Mouse (Mus musculus) adrenal gland, postnatal 0 days (tissue): ENCODE results near the gene 4933402N22Rik. TPM values are rescaled to one million over a fixed set of nuclear protein-coding genes. Genes with fewer than 3 reads are reported as not detected.

Source experiments
- polyA plus RNA-seq: library from polyadenylated mRNA; unstranded; fragments of >200 nt; fragmentation: Nextera tagmentation; extraction: Ambion mirVana; gene quantifications from 2 replicates; pipeline ENCODE4 v1.2.1, GENCODE M21; 2015

The 4933402N22Rik gene
- not detected in 2 replicates for polyA plus RNA-seq

DNA sequence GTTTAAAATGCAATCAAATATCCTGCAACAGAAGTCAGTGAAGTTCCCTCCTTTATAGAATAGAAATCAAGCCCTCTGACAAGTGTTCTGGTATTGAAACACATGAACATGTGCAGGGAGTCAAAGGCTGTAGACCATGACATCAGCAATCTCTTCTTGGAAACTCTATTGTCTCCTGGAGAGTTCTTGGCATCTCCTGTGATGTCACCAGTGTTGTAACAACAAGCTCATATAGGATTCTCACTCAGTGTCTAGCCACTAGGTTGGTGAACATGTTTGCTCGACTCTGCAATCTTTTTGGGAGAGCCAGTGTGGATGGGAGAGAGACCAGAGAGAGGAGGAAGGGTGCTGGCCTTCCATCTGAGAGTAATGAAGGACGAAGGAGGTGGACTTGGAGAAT lies at the start of gene 4933402N22Rik:
TSS of gene 4933402N22Rik (plus strand) at position 301 of the 400 bp plus-strand sequence.

Other genes with a start within 250 kb of the 4933402N22Rik start
- gene Gm8922, start 236.1 kb upstream of the 4933402N22Rik start, polyA plus RNA-seq, result not detected in 2 replicates
- gene Gm8926, start 147.5 kb upstream of the 4933402N22Rik start, polyA plus RNA-seq, result not detected in 2 replicates
- not detected in 2 replicates for gene Gm6465, start 72.5 kb upstream of the 4933402N22Rik start, polyA plus RNA-seq